Mouse (Mus musculus) heart, postnatal 10 days (tissue): Measurements from ENCODE around the gene Mfsd4b1. TPM values are rescaled to one million over a fixed set of nuclear protein-coding genes. Genes with fewer than 3 reads are reported as not detected.

ENCODE experiments used
- DNase-seq, 2 experiments: peaks; one replicate each; pipeline ENCODE4 v3.0.0; 2021
- intact Hi-C: fragments of 180-260 bp; cut with DNase I; formaldehyde crosslinking; loops from one replicate; pipeline ENCODE4 v1.15.1; 2025
- total RNA-seq, 2 experiments: library from RNA; stranded (reverse); gene quantifications; 2 replicates each; pipeline ENCODE4 v1.2.3; 2021

Mfsd4b1 gene
- total RNA-seq: 1 to 10 TPM; 1.7 to 1.9 TPM

DNA sequence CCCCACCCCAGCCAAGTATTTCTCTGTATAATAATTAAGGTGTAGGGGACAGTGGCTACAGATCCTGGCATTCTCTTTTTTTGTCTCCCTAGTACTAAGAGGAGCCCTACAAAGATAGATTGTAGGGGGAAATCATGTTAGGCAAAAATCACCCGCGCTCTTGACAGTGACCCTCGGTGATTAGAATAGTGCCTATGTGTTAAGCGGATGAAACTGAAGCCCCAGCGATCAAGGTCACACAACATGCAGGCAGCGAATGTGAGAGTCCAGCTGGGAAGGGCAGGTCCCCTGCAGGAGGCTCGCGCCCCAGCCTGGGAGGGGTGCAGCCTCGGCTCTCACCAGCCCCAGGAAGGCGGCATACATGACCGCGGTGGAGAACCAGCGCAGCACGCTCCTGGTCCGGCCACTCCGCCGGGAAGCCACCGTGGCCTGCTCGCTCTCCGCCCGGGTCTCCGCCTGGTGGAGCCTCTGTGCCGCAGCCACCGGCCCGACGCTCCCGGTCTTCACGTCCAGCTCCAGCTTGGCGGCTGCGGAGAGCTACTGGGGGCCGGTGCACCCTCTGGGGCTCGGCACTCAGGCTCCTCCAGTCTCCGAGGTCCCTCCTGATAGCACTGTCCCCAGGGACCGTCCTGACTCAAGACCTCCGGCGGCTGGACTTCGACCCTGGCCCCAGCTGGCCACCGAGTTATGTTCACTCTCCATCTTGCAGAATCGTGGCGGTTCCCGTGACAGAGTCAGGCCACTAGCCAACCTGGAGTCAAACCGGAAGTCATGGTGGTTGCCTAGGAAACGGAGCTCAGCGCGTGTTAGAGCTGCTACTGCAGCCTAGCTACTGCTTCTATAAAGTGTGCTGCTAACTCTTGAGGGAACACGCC lies at the start of gene Mfsd4b1:
Gene Mfsd4b1 (minus strand): TSS at position 715 of the 875 bp plus-strand sequence.
- DNase-seq: peak; percentile 92 to 93
- intact Hi-C loops: no loop called here

DNA sequence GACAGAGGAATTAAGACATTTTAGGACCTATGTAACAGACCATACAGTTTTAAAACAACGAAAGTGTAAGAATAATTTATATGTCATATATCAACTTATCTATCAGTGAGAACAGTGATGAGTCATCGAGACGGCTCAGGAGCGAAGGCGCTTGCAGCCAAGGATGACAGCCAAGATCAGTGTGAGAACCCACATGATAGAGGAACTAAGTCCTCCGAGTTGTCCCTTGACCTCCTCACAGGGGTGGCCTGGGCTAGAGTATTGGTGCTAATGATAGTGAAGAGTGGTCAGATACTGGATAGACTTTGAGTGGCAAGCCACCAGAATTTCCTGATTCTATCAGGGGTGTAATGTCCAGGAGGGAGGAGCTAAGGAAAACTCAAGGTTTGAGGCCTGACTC lies 48.5 kb upstream of the Mfsd4b1 start:
- no peak for DNase-seq
- intact Hi-C loops: no loop called here

- no peak for DNase-seq
- intact Hi-C loops: no loop called here
Measured at GRCm38 (mm10) chr10:40070684-40071083, 45.6 kb upstream of the Mfsd4b1 start.

- intact Hi-C loops: loop anchor here (5.0 kb wide), 1 partner anchor 68 kb away; no protein-coding TSS in a partner anchor
- peak; percentile 65 to 73 for DNase-seq
Measured at GRCm38 (mm10) chr10:40069270-40069669, 44.2 kb upstream of the Mfsd4b1 start.

GRCm38 (mm10) chr10:40068595-40068994 lies 43.5 kb upstream of the Mfsd4b1 start:
- intact Hi-C loops: loop anchor here (5.0 kb wide), 1 partner anchor 69 kb away; no protein-coding TSS in a partner anchor
- peak in 1 of 2 experiments; percentile 43 for DNase-seq

DNA sequence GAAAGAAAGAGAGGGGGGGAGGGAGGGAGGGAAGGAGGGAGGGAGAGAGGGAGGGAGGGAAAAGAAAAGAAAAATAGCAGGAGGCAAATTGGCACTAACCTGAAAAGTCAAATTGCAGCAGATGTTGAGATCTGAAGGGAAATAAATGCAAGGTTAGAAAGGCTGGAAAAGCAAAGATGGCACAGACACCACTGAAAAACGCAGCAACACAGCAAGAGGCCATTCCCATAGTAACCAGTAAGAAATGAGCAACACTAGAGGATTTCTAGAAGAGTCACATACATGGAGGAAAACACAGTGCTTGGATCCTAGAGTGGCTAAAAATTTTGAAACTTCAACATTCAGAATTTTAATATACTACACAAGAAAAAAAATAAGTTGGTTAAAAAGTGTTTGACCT lies 42.5 kb upstream of the Mfsd4b1 start:
- intact Hi-C loops: loop anchor here (5.0 kb wide), 1 partner anchor 70 kb away; no protein-coding TSS in a partner anchor
- DNase-seq: no peak

- no peak for DNase-seq
- intact Hi-C loops: loop anchor here (5.0 kb wide), 1 partner anchor 70 kb away; no protein-coding TSS in a partner anchor
Measured at GRCm38 (mm10) chr10:40067071-40067470, 42.0 kb upstream of the Mfsd4b1 start.

GRCm38 (mm10) chr10:40065357-40065756 lies 40.3 kb upstream of the Mfsd4b1 start:
- DNase-seq: no peak
- intact Hi-C loops: loop anchor here (5.0 kb wide), 1 partner anchor 72 kb away; no protein-coding TSS in a partner anchor

GRCm38 (mm10) chr10:40063291-40063890 lies 38.3 kb upstream of the Mfsd4b1 start:
- intact Hi-C loops: no loop called here
- no peak for DNase-seq

- DNase-seq: no peak
- intact Hi-C loops: no loop called here
Measured at GRCm38 (mm10) chr10:40062812-40063211, 37.7 kb upstream of the Mfsd4b1 start.

DNA sequence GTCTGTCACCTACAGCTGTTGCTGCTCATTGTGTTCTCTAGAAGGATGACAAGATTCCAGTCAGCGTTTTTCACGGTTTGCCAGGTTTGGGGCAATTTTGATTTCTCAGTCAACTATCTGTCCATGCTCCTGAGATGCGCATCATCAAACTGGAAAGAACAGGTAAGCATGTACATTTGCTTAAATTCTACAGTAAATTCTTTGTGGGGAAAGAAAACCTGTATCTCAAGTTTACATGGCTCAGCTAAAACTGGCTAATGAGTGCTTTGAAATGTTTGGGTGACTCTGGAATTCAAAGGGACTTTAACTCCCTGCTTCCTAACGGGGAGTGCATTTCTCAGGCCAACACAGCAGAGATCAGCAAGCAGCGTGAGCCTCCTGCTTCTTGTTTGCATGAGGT lies 36.9 kb upstream of the Mfsd4b1 start:
- intact Hi-C loops: no loop called here
- no peak for DNase-seq

GRCm38 (mm10) chr10:40058786-40059120 lies 33.7 kb upstream of the Mfsd4b1 start:
- DNase-seq: no peak
- intact Hi-C loops: loop anchor here (5.0 kb wide), 1 partner anchor 469 kb away; no protein-coding TSS in a partner anchor

- no peak for DNase-seq
- intact Hi-C loops: loop anchor here (5.0 kb wide), 1 partner anchor 469 kb away; no protein-coding TSS in a partner anchor
Measured at GRCm38 (mm10) chr10:40058062-40058785, 33.2 kb upstream of the Mfsd4b1 start.

GRCm38 (mm10) chr10:40057615-40058014 lies 32.5 kb upstream of the Mfsd4b1 start:
- intact Hi-C loops: loop anchor here (5.0 kb wide), 1 partner anchor 470 kb away; no protein-coding TSS in a partner anchor

DNA sequence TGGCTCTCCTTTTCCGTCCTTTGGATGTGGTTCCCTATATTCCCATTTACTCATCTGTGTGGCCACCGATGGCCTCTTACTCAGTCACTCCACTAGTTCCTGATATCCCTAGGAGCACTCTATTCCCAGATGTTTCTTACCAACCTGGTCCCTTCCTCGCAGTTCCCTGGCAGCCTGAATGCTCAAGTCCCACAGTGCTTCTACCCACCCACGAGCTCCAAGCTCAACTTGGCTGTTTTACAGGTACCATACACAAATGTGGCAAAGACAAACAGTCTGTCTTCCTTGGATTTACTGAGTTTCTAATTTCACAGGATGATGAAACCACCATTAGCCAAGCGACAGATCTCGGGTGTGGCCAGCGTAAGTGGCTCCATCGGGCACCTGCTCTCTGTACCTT lies 29.4 kb upstream of the Mfsd4b1 start:
- no peak for DNase-seq
- intact Hi-C loops: no loop called here

More at GRCm38 (mm10) chr10:40057615-40058014, 32.5 kb upstream of the Mfsd4b1 start:
- no peak for DNase-seq

- intact Hi-C loops: loop anchor here (1.0 kb wide), 1 partner anchor 158 kb away; no protein-coding TSS in a partner anchor
- no peak for DNase-seq
Measured at GRCm38 (mm10) chr10:40053896-40054295, 28.8 kb upstream of the Mfsd4b1 start.

DNA sequence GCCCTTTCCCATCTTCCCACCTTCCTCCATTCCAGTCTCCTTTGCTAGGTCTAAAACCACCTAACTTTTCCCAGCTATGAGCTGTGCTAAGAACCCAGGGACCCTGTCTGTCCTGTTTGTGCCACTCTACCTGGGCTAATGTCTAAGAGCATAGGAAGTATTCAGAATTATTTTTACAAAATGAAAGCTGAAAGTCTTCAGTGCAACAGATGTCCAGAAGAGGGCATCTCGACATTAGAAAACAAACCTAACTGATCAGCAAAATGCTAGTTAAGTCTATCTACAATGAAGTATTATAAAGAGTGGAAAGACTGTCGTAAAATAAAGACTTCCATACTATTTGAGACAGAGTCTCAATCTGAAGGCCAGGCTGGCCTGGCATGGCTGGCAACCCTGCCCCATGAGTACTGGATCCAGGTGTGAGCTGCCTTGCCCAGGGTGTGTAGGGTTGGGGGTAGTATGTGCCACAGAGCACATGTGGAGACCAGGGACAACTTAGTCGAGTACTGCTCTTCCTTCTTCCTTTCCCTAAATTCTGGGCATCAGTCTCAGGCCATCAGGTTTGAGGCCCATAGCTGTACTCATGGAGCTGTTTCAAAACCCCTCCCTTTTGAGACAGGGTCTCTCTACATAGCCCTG lies 28.3 kb upstream of the Mfsd4b1 start:
- intact Hi-C loops: loop anchor here (1.0 kb wide), 1 partner anchor 159 kb away; no protein-coding TSS in a partner anchor
- peak; percentile 50 to 65 for DNase-seq

GRCm38 (mm10) chr10:40051997-40052396 lies 26.9 kb upstream of the Mfsd4b1 start:
- no peak for DNase-seq
- intact Hi-C loops: no loop called here

DNA sequence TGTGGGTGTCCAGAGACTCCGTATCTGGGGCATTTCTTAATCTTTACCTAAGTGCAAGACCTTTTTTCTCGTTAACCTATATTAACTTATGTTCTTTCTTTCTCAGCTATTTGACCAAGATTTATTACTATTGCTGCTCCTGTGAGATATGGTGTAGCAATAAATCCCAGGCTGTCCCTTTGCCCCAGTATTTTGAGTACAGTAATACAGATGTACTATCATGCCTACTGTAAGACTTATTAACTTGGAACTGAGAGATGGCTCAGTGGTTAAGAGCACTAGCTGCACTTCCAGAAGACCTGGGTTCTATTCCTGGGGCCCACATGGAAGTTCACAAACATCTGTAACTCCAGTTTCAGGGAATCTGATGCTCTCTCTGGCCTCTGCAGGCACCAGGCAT lies 25.7 kb upstream of the Mfsd4b1 start:
- DNase-seq: no peak
- intact Hi-C loops: no loop called here

GRCm38 (mm10) chr10:40041339-40041738 lies 16.3 kb upstream of the Mfsd4b1 start:
- no peak for DNase-seq
- intact Hi-C loops: no loop called here
